Mouse (Mus musculus) thymus, postnatal 0 days (tissue): Measurements from ENCODE around the gene Brip1. TPM values are rescaled to one million over a fixed set of nuclear protein-coding genes. Genes with fewer than 3 reads are reported as not detected.
"Not testable (repeated sequence)": the region's sequence is repeated elsewhere in the genome, so short reads cannot be mapped to it uniquely, and the experiment has no call there.

Experiments
- DNase-seq: peaks from one replicate; pipeline ENCODE4 v3.0.0-alpha.2; 2015; ENCODE audit warnings: low spot score
- polyA plus RNA-seq: library from polyadenylated mRNA; unstranded; fragments of >200 nt; fragmentation: Nextera tagmentation; extraction: Ambion mirVana; gene quantifications from 2 replicates; pipeline ENCODE4 v1.2.1, GENCODE M21; 2015

Gene Brip1
- 10.3 and 11.3 TPM in 2 replicates for polyA plus RNA-seq

DNA sequence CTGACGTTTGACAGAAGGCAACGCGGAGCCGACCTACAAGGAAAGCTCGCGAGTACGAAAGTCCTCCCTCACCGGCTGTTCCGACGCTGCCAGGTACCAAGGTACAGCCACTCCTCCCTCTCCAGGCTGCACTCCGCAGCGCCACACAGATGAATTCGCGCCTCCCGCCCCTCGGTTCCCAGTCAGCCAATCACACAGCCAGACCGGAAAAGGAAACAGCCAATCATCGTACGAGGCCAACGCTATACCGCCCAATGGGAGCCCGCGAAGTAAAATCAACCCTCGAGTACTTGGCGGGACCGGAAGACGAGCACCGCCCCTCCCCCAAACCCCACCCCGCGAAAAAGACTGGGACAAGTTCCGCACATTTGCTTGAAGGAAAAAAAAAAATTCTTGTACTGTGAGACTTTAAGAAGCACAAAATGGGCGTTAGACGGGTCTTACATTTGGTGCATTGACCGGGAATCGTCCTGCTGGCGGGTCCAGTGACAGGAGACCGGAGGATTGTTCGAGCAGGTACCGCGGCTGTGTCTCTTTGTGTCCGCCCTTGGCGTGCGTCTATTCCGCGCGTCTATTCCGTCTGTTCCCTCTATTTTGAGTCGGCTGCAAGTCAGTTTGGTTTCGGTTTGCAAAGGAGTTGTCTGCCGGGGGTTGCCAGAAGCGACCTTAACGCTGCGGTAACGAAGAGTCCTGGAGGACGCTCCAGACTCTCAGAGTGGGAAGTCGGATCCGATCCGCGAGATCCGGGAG, at the start of gene Brip1:
Brip1 (minus strand) TSS at position 157 of the 750 bp plus-strand sequence.
- peak; percentile 98 for DNase-seq

DNA sequence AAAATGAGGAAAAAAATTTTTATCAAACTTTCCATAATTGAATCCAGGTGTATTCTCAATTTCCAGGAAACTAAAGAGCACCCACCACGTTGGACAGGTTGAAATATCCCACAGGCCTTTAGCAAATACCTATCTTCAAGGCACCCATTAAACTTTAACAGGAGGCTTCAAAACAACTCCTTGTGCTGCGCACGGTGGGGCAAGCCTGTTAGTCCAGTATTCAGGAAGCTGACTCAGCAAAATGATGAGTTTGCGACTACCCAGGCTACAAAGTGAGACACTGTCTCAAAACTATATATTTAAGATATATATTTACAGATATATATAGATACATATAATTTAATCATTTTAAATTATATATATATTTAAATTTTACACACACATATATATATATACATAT, 31.5 kb upstream of the Brip1 start:
- no peak for DNase-seq

DNA sequence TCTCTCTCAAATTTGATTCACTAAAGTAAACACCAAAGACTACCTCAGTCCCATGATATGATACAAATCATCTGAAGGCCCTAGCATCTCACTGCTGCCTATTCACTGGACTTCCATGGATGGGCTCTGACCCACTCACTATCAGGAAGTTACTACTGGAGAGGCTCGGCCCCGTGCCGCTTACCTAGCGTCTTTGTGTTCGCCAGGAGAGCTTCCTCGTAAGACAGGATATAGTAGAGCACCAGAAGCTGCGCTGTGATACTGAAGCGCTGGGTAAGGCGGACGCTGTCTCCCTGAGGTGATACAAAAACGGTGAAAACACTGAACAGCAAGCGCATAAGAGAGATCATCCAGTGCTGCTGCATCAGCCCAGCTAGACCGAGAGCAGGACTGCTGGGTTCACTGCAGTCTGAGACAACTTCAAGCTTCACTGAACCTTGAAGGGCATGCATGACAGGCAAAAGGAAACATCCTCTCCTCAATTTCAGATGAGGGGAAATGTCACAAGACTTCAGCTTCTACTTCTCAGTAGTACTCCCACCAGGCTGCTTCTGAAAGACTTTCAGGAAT, 30.9 kb upstream of the Brip1 start:
- no peak for DNase-seq

DNA sequence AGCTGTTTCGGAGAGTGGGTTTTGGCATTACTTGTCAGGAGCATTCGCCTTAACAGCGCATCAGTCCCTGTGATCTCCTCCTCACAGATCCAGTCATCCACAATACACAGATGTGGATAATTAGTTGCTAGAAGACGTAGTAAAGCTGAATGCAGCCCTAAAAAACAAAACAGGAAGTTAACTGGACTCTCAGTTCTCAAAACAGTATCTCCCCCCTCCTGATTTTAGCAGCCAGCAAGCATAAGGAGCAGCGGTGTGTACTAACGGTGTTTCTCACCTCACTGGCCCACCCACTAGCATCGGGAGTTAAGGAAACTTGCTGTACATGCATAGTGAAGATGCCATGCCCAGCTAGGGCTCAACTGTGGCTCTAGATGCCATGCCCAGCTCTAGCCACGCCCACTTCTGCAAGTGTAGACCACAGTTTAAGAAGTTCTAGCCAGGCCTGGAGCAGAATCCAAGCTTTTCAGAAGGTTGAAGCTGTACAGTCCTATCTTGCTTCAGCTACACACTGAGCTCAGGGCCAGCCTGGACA, 25.7 kb upstream of the Brip1 start:
- DNase-seq, result no peak

DNA sequence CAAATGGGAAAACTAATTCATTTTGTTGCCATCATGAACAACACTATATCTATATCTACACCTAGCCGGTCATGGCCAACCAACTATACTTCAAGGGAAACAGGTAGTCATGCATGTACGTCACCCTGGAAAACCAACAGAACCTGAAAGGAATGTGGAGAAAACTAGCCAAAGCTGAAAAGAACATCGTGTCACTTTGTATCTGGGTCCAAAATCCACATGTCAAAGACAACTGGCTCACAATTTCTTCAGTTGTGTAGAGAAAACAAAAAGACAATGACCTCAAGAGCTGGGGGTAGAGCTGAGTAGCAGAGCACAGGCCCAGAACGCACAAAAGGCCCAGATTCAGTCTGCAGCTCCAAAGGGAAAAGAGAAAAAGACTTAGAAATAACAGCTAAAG, 24.8 kb upstream of the Brip1 start:
- DNase-seq, result no peak

DNA sequence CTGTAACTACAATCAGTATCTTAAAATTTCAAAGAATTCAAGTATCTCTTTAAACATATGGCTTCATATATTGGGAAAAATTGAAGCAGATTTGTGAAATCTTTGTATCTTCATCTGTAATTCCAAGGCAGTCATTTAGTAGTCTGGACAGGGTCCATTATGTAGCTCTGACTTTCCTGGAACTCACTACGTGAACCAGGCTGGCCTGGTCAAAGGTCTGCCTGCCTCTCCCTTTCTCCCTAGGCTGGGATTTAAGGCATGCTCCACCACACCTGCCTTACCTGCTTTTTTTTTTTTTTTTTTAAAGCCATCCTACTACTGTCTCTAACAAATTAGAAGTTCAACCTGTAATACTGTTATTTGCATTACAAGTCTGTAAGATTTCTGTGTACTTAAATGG, 10.8 kb upstream of the Brip1 start:
- no peak for DNase-seq

DNA sequence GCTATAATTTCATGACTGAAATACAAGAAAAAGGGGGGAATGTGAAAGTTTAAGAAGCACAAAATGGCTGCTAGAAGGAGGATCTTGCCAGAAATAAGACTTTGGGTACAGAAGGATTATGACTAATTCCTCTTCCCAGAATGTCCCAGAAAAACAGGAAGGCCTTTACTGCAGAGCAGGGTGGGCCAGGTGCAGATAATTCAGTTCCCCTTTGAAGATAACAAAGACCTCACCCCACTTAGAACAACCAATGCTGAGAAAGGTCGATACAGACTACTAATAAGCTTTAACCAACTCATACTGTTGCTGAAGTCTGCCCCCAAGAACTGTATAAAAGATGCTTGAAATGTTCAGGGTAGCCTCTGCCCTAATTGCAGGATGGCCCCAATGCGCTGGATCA, 8.1 kb upstream of the Brip1 start:
- no peak for DNase-seq

DNA sequence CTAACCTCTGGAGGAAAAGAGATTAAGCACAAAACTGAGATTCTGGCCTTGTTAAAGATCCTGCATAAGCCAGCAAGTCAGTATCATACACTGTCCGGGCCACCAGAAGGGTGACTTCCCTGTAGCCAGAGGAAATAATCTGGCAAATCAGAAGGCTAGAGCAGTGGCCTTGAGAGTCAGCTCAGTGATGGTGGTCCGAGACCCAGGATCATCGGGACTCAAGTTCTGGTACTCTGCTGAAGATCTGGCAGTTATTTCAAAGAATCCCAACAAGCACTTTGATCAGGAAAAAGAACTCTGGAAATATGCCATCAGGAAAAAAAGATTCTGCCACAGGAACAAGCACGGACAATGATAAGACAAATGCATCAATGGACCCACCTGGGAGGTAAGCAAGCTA, 4.9 kb upstream of the Brip1 start:
- no peak for DNase-seq

DNA sequence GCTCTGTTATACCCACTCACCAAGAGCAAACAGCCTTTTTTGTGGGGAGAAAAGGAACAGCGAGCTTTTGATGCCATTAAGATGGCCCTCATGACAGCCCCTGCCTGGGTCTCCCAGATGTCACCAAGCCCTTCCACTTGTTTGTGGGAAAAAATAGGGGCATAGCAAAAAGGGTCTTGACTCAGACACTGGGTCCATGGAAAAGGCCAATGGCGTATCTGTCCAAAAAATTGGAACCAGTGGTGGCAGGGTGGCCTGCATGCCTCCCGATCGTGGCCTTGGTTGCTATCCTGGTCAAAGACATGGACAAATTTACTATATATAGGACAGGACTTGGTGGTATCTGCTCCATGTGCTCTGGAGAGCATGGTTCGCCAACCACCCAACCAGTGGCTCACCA, 4.0 kb upstream of the Brip1 start:
- no peak for DNase-seq

DNA sequence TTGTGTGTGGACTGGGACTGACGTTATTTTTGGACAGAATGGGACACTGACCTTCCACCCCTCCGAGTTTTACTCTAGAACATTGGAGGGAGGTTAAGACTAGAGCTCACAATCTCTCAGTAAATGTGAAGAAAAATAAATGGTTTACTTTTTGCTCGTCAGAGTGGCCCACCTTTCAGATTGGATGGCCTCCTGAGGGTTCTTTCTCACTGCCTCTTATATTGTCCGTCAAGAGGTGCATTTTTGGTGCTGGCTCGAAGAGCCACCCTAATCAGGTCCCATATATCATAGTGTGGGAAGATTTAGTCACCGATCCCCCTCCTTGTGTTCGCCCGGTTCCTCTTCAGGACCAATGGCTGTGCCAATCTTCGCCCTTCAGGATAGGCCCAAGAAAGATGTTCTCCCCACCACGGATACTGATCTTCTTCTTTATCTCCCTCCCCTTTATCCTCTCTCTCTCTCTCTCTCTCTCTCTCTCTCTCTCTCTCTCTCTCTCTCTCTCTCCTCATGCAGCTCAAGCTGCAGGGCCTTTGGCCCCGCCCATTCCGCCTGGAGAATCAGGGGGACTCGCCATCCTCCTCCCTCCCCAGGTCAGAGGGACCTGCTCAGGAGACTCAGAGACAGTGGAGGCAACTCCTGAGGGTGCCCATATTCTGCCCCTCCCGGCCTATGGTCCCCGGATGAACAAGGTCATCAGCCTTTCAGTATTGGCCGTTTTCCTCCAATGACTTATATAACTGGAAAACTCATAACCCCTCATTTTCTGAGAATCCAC, 1.1 kb upstream of the Brip1 start:
- DNase-seq, result peak; percentile 18

DNA sequence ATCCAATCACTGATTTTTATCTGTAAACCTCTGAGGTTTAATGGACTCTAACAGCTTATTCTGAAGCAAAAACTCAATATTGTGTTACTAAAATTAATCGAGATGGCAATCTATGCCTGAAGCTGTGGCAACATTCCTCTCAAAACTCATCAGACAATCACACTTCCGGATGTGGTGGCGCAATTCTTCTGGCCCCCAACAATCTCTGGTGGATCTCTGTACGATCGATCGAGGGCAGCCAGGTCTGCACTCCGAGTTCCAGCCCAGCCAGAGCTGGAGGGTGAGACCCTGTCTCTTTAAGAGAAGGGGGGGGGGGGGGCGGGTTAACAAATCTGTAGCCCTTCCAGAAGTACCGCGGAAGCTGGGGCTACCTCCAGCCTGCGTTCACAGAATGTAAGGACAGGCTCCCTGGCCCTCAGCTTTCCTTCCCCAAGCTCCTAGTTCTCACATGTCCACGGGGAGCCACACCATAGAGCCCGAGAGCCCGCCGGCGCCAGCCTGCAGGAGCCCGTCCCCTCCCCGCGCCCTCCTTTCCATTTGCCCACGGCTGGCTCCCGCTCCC, 452 bp downstream of the Brip1 start:
- DNase-seq, result no peak

DNA sequence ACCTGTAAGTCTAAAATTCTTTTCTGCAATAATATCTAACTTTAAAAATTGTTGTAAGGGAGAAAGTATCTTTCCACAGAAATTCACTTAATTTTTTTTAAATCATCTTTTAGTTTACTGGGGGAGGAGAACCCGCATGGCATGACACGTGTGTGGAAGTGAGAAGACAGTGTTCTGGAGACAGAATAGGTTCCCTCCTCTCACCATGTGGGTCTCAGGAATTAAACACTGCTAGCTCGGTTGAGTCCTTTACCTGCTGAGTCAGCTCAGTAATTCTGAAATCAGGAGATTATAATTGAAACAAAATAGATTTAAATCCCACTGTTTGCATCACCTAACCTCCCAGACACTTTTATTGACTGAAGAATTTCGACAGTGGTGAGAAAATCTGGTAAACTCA, 1.3 kb downstream of the Brip1 start:
- DNase-seq, result no peak

DNA sequence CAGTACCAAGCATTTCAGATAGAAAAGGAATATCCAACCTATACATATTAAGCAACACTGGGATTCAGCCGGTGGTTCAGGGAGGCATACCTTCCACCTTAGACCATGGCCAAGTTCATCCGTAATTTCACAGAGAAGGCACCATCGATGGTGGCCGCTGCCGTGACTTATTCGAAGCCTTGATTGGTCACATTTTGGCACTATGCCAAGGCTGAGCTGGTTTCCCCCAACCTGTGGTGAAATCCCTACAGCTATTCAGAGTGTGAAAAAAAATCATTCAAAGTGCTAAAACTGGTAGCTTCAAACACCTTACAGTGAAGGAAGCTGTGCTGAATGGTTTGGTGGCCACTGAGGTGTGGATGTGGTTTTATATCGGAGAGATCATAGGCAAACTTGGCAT, 15.8 kb downstream of the Brip1 start:
- DNase-seq, result not testable (repeated sequence)

DNA sequence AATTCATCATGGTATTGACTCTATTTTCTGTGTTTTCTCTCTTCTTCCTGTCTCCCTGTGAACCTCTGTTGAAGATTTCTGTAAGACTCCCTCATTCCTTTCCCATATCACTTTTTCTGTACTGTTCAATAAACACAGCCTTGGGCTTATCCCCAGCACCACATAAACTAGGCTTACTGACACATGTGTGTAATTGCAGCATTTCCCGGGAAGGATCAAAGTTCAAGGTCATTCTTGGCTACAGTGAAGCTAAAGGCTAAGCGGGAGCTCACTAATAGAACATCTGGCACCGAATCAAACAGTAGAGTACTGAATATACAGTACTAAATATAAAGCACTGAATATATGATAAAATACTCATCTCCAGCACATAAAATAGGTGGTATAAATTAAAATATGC, 25.2 kb downstream of the Brip1 start:
- no peak for DNase-seq

DNA sequence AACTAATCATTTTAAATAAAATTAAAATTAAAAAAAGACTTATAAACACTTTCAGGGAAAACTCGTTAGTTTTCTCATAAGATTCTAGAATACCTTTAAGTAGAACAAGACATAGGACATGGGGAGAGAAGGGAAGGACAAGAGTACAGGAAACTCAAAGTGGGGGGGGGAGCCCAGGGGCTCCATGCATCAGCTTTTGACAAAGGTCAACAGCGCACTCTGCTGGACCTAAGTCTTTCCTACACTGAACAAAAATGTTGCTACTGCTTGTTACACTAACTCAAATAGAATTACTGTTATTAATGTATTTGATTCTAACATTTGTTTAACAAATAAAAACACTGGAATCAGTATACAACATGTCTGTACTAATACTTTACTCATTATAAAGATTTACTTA, 26.8 kb downstream of the Brip1 start:
- peak; percentile 62 for DNase-seq

DNA sequence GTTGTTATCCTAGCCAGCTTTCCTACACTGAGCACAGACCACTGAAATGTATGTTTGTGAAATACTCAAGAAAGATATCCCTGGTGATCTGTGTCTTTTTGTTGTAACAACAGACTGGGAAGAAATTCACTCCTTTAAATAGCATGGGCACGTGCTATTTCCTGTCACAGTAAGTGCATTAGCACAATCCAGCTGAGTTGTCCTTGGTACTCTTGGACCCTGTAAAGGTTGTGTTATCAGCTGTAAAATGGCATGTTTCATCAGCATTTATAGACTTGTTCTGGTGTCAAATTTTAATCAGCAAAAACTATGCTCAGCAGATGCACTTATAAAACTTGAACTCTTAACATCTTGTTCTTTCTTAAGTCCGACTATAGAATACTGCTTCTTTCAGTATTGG, 30.2 kb downstream of the Brip1 start:
- no peak for DNase-seq

DNA sequence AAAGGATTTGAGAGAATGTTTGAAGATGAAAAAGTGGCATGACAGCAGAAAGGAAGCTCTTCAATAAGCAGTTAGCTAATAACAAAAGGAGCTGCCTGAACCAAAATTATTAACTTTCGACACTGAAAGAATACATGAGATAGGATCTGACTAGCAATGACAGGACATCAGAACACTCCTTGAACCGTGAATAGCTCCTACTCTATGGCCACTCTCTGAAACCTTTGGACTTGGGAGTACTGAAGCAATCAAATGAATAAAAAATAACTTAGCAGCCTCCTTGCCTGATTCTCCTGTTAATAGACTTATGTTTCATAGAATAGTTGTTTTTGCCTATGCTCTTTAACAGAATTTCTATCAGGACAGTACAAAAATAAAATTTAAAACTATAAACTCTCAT, 40.7 kb downstream of the Brip1 start:
- DNase-seq, result no peak

DNA sequence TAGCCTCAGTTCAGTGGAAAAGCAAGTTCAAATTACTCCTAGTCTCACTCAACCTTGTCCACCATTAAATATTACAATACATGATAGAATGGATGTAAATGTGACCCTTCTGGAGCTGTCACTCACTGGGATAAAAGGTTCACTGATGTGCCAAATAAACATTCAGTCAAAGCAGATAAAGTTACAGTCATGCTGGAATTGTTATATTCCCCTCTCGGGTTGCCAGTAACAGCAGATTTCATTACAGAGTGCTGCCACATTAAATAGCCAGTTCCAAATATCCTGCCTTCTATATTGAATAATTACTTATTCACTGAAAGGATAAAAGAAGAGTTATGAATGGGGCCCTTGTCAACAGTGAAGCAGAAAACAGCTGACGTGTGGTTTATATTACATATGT, 42.0 kb downstream of the Brip1 start:
- DNase-seq, result no peak

DNA sequence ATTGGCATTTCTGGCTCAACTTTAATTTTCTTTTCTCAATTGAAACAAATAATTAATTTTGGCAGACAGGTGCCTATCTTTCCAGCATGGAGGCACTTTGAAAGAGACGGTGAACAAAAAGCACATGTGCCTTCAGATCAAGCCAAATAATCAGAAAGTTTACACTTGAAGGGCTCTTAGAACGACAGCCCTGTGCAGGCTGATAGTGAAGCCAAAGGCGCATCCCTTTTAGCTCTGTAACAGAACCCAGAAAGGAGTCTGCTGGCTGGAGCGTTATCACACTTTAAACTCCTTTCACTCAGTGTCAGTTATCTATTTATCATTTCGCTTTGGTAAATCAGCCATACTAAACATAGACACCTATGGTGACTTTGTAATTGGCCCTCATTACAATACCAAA, 45.4 kb downstream of the Brip1 start:
- DNase-seq, result no peak

DNA sequence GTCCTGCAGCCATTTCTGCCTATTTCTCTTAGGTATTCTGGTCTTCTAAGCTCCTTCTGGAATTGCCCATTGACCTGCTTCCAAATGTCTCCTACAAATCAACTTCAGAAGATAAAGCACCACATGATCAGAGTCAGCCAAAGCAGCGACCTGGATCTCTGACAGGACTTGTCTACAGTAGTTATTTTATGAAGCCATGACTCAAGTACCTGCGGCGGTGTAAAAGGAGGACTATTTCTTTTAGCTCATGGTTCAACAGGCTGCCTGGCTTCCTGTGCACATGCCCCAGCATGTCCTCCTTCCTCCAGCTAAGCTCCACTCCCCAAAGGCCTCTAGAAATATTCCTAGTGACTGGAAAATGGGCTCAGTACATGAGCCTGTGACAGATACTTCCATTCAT, 69.7 kb downstream of the Brip1 start:
- DNase-seq, result no peak

DNA sequence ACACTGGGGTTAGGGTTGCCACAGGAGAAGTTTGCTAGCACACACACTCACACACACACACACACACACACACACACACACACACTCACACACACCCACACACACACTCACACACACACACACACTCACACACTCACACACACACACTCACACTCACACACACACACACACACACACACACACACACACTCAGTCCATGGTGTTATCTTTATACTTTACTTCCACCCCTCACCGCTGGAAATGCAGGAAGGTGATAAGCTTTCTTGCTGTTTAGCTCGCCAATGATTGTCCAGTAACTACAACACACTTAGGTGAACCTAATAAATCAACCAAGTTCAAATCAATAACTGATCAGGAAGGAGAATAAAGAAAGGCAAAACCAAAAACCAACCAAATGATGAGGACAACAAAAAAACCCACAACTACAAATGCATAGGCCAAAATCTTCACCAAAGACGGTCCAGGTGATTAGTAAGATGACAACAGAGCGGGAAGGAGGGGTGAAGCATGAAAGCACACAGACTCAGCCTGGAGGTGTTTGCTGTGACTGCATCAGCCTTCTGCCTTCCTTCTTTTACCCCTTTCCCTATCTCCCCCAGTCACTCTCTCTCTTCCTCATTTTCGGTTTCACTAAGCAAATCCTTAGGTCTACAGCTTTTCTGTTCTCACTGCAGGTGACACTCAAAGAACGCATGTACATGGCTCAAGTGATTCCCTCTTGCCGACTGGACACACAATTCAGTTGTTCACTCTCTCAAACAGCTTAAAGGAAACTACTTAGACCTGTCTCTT, 83.7 kb downstream of the Brip1 start:
- no peak for DNase-seq
